Mouse (Mus musculus) limb, embryonic 14.5 days (tissue): ENCODE measurements around the gene Olfr960. TPM values are rescaled to one million over a fixed set of nuclear protein-coding genes. Genes with fewer than 3 reads are reported as not detected.

ENCODE experiments used
- ATAC-seq: fragments of 200-750 bp; cut with Nextera tagmentation; 2 replicates; pipeline ENCODE4 v1.8.0; 2017; ENCODE audit warnings: low read depth, moderate number of reproducible peaks, moderate TSS enrichment; ENCODE audit not compliant: low FRiP score
- DNase-seq: peaks from one replicate; pipeline ENCODE4 v3.0.0-alpha.2; 2015; ENCODE audit warnings: low spot score
- H3K27ac ChIP-seq: fragments of 300-500 bp; sonication (generic); replicated peaks from 2 replicates; pipeline ENCODE4 v1.5.1; 2014; ENCODE audit warnings: low read depth, mild to moderate bottlenecking, low read length, moderate library complexity, mixed read lengths
- H3K27me3 ChIP-seq: fragments of 300-500 bp; sonication (generic); 2 replicates; pipeline ENCODE4 v1.6.1; 2014; ENCODE audit warnings: low read length, mixed read lengths; ENCODE audit not compliant: control insufficient read depth, insufficient read depth
- H3K36me3 ChIP-seq: fragments of 300-500 bp; sonication (generic); 2 replicates; pipeline ENCODE4 v1.6.1; 2014; ENCODE audit warnings: mild to moderate bottlenecking, low read length, moderate library complexity, mixed read lengths; ENCODE audit not compliant: control insufficient read depth, insufficient read depth
- H3K4me1 ChIP-seq: fragments of 300-500 bp; sonication (generic); 2 replicates; pipeline ENCODE4 v1.6.1; 2014; ENCODE audit warnings: antibody characterized with exemption, low read length, mixed read lengths; ENCODE audit not compliant: control insufficient read depth, insufficient read depth
- H3K4me2 ChIP-seq: fragments of 300-500 bp; sonication (generic); replicated peaks from 2 replicates; pipeline ENCODE4 v1.6.1; 2014; ENCODE audit warnings: low read depth, mild to moderate bottlenecking, low read length, moderate library complexity; ENCODE audit not compliant: severe bottlenecking
- H3K4me3 ChIP-seq: fragments of 300-500 bp; sonication (generic); replicated peaks from 2 replicates; pipeline ENCODE4 v1.5.1; 2014; ENCODE audit warnings: low read length
- H3K9ac ChIP-seq: fragments of 300-500 bp; sonication (generic); 2 replicates; pipeline ENCODE4 v1.6.1; 2014; ENCODE audit warnings: mild to moderate bottlenecking, low read depth, low read length, moderate library complexity; ENCODE audit not compliant: severe bottlenecking
- H3K9me3 ChIP-seq: fragments of 300-500 bp; sonication (generic); 2 replicates; pipeline ENCODE4 v1.6.1; 2016; ENCODE audit warnings: low read length; ENCODE audit not compliant: control insufficient read depth
- POLR2A ChIP-seq: fragments of 200-500 bp; IDR thresholded peaks from 2 replicates; pipeline ENCODE4 v1.8.0; 2012; ENCODE audit warnings: inconsistent platforms, mild to moderate bottlenecking, moderate library complexity, borderline replicate concordance; ENCODE audit not compliant: insufficient read depth, insufficient read length; ENCODE audit errors: extremely low read depth
- WGBS: fragments of 180-500 bp; shearing (Covaris S2); extraction: QIAGEN DNeasy Blood & Tissue Kit; methylation state at CpG from one replicate; pipeline ENCODE4 v1.1.7; 2014; 5-methylcytosine and 5-hydroxymethylcytosine counted together
- polyA plus RNA-seq, 2 experiments: library from polyadenylated mRNA; depleted of rRNA in 1 of 2; stranded (reverse) in 1 of 2; unstranded in 1 of 2; fragments of >200 nt; fragmentation: Nextera tagmentation in 1 of 2; extraction: Ambion mirVana in 1 of 2; gene quantifications; 2 replicates each; pipeline versions ENCODE4 v1.2.1 to v1.2.3; 2012 to 2014

The Olfr960 gene
- polyA plus RNA-seq, 2 experiments, result not detected

DNA sequence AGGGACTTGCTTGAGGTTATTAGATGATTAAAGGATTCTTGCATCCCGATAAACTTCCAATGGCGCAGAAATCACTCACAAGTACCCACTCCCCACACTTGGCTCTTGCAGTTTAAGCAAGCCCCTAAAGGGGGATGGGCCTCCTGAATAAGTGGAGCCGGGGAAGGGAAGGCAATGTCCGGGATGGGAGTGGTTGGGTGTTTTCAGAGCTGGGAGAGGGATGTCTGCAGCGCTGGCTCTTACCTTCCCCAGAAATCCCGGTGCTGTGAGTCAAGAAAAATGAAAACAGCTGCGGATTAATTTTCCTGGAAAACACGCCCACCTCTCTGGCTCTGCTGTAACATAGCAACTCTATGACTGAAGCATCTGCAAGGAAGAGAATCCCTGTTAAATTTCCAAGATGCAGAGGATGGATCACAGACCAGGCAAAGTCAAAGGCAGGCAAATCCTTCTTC, 17.1 kb upstream of the Olfr960 start, which contains the start of gene AW551984:
AW551984 (minus strand) TSS at position 405 of the 455 bp plus-strand sequence.
- peak; percentile 77 for ATAC-seq
- peak; percentile 82 for DNase-seq
- Histone ChIP-seq H3K4me2 (peak within 1 kb of the TSS; percentile 63), H3K27ac (peak within 1 kb of the TSS; percentile 71), H3K9me3 (no peaks in the 10 kb centered on the region), H3K9ac (peak within 1 kb of the TSS; percentile 48), H3K4me3 (peak within 1 kb of the TSS; percentile 41), H3K36me3 (0 out of 2 replicates have a peak, but pooled peaks cover 2% of the 10 kb centered on the region), H3K4me1 (no peaks in the 10 kb centered on the region), H3K27me3 (no peaks in the 10 kb centered on the region)
- no peak for TF ChIP-seq POLR2A
- 0% methylated on average over 8 of the region's 8 CpGs for WGBS

DNA sequence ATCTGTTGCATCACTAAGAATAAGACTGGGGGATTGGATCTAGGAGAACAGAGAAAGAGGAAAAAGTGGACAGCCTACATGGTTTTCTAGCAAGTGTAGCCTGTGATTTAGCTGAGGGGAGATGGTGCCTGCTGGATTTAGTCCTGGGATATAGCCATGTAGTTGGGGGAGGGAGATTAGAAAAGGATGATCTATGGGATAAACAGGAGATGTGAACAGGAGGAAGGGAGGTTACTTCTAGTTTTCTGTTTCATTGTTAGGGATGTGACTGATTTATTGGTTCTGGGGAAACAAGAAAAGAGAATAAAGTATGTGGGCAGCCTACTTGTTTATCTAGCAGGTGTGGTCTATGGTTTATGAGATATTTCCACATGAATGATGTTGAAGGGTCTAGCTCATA, 12.7 kb upstream of the Olfr960 start:
- ATAC-seq (no peak), DNase-seq (no peak)
- Histone ChIP-seq H3K4me3 (no peak overlapping the region), H3K9me3 (no peaks in the 10 kb centered on the region), H3K9ac (no peak overlapping the region), H3K27ac (no peak overlapping the region), H3K4me2 (no peak overlapping the region), H3K27me3 (no peaks in the 10 kb centered on the region), H3K36me3 (no peaks in the 10 kb centered on the region), H3K4me1 (no peaks in the 10 kb centered on the region)
- no peak for TF ChIP-seq POLR2A

DNA sequence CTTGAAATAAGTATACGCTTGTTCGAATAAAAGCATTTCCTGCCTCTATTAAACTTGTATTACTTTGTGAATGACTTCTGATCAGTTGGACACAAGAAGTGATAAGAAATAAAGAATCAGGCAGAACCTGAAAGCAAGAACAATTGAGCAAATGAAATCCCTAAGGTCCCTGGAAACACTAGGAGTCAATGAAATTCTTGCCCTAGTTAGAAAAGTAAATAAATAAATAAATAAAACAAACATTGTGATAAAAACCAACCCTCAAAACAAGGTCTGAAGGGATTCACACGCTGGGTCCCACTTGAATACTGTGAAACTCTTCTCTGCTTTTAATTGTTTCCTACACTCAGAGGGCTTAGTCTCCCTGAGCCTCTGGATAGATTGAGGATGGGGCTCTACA, 10.8 kb upstream of the Olfr960 start, which contains the start of gene Olfr148:
Olfr148 (plus strand) TSS at position 301 of the 400 bp plus-strand sequence.
- no peak for TF ChIP-seq POLR2A
- DNase-seq, result no peak
- no peak within 1 kb of the TSS for H3K4me2 ChIP-seq
- H3K4me3 ChIP-seq, result no peak within 1 kb of the TSS
- H3K4me1 ChIP-seq, result no peaks in the 10 kb centered on the region
- H3K27ac ChIP-seq, result no peak within 1 kb of the TSS
- no peak within 1 kb of the TSS for H3K9ac ChIP-seq
- no peak for ATAC-seq
- H3K27me3 ChIP-seq, result no peaks in the 10 kb centered on the region
- H3K36me3 ChIP-seq, result no peaks in the 10 kb centered on the region
- 78% methylated on average over 3 of the region's 3 CpGs for WGBS
- H3K9me3 ChIP-seq, result no peaks in the 10 kb centered on the region

DNA sequence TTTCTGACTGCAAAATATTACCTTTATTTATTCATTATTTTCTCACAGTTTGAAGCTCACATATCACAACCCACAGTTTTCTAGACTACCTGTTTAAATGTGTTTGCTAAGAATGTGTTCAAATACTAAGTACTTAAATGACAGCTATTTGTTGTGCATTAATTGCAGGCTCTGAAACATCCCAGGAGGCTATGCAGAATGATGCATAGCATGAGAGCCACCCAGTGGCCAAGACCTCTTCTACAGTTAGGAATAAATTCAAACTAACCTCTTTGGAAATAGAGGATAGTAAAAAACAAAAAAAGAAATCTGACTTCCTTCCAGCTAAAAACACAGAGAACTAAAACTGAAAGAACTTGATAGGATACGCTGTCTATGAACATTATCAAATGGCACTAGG, 9.2 kb upstream of the Olfr960 start:
- H3K27ac ChIP-seq, result no peak overlapping the region
- DNase-seq (peak; percentile 21), ATAC-seq (no peak)
- no peaks in the 10 kb centered on the region for H3K36me3 ChIP-seq
- 51% methylated on average over 1 of the region's 1 CpGs for WGBS
- no peaks in the 10 kb centered on the region for H3K9me3 ChIP-seq
- no peak overlapping the region for H3K4me3 ChIP-seq
- TF ChIP-seq POLR2A, result no peak
- no peak overlapping the region for H3K9ac ChIP-seq
- no peak overlapping the region for H3K4me2 ChIP-seq
- H3K4me1 ChIP-seq, result no peaks in the 10 kb centered on the region
- no peaks in the 10 kb centered on the region for H3K27me3 ChIP-seq

DNA sequence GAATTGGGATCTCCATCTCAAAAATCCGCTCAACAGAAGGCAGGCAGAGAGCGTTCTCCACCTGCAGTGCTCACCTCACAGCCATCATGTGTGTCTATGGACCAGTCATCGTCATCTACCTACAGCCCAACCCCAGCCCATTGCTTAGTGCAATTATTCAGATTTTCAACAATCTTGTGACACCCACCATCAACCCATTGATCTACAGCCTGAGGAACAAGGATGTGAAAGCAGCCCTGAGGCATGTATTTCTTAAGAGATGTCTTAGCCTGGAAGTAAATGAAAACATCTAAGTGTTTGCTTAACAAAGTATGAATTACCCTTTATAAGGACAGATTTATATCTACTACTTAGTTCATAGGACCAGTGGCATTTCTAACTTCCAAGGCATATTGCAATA, 2.6 kb downstream of the Olfr960 start:
- no peak for TF ChIP-seq POLR2A
- Histone ChIP-seq H3K36me3 (no peaks in the 10 kb centered on the region), H3K9ac (no peak overlapping the region), H3K27me3 (no peaks in the 10 kb centered on the region), H3K4me3 (no peak overlapping the region), H3K4me2 (no peak overlapping the region), H3K4me1 (no peaks in the 10 kb centered on the region), H3K27ac (no peak overlapping the region), H3K9me3 (no peaks in the 10 kb centered on the region)
- DNase-seq, result no peak
- ATAC-seq, result no peak
- 87% methylated on average over 3 of the region's 3 CpGs for WGBS

DNA sequence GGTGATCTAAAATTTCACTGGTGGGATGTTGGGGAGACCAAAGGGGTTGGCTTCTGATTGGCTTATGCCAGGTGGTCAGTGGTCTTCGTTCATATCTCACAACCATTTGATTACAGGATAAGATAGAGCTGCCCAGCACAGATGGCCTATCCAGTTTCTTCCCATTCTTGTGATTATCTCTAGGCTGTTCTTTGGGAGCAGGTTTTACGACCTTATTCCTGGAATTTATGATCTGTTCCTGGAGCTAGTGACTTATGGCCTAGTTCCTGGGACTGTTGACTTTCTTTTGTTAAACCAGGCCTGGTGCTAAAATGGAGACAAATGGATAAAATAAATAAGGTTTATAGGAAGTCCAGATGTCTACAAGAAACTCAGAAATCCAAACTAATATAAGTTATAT, 3.5 kb downstream of the Olfr960 start:
- no peak for ATAC-seq
- DNase-seq, result no peak
- H3K27me3 ChIP-seq, result no peaks in the 10 kb centered on the region
- H3K4me2 ChIP-seq, result no peak overlapping the region
- H3K4me1 ChIP-seq, result no peaks in the 10 kb centered on the region
- TF ChIP-seq POLR2A, result no peak
- H3K27ac ChIP-seq, result no peak overlapping the region
- no peaks in the 10 kb centered on the region for H3K36me3 ChIP-seq
- no peaks in the 10 kb centered on the region for H3K9me3 ChIP-seq
- H3K4me3 ChIP-seq, result no peak overlapping the region
- no peak overlapping the region for H3K9ac ChIP-seq
- 48% methylated on average over 2 of the region's 2 CpGs for WGBS
